Mouse (Mus musculus) liver, adult 2 months (tissue): Measurements from ENCODE around the gene Sel1l3.

ENCODE experiments used
- CTCF ChIP-seq: fragments of 200-500 bp; IDR thresholded peaks from 2 replicates; pipeline ENCODE4 v1.5.1; 2011; ENCODE audit warnings: low read depth, low read length, control low read depth
- POLR2A ChIP-seq: fragments of 200-500 bp; IDR thresholded peaks from 2 replicates; pipeline ENCODE4 v1.6.1; 2011; ENCODE audit warnings: low read length, control low read depth; ENCODE audit not compliant: insufficient read depth; ENCODE audit errors: extremely low read depth

DNA sequence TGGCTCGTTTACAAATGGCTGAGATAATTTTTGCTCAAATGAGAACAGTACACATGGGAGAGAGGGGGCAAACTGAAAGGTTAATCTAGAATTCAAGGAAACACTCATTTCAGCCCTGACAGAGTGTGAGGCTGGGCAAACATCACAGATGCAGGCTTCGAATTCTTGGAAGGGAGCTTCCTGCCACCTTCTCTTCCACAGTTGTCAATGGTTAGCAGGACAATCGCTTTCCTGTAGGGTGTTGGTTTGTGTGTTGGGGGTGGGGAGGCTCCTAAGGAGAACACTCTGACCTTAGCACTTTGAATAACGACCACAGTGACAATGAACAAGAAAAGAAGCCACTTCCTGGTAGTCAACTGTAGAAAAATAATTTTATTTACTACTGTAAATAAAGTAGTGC lies 107.0 kb downstream of the Sel1l3 start:
- TF ChIP-seq CTCF (no peak), POLR2A (no peak)
